Mouse (Mus musculus) neural tube, embryonic 10.5 days (tissue): ENCODE measurements around the gene Cfl2.
"Not testable (repeated sequence)": the region's sequence is repeated elsewhere in the genome, so short reads cannot be mapped to it uniquely, and the experiment has no call there.

Experiments
- DNase-seq: peaks from one replicate; pipeline ENCODE4 v3.0.0-alpha.2; 2017; ENCODE audit warnings: low spot score; ENCODE audit errors: extremely low spot score

Gene Cfl2

DNA sequence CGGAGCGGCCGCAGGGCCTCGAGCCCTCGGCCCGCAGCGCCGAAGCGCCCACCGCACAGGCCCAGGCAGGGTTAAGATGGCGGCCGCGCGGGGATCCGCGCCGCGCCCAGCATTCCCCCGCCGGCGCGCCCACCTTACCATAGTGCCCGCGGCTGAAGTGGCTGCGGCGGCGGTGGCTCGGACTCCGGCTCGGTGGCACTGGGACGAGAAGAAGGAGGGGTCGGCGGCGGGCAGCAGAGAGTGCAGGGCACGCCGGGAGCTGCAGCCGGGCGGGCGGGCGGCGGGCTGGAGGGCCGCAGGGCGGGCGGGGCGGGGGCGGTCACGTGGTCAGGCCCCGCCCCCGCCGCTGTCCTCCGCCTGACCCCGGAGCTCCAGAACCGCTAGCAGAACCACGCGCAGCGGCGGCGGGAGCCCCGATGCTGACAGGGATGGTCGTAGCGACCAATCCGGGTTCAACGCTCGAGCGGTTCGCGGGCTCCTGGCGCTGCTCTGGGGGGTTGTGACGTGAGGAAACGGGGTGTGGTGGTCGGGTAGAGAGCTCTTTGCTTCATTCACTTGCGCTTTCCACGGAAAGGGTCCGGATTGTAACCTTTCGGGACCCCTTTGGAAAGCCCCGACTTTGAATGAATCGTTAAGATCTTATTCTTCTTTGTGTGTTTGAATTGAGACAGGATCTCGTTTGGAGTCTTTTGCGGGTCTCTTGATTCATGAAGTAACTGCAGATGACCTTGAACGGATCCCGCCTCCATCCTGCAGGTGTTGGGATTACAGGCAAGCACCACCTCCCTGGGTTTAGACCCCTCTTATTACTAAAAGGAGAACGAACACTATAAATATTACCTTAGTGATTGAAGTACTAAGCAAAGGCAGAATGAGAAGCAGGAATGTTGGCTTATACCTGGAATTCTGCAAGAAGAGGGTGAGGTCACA is at the start of gene Cfl2:
Gene Cfl2, minus strand, starts transcription at position 272 of the 930 bp plus-strand sequence.
- peak; percentile 90 for DNase-seq

DNA sequence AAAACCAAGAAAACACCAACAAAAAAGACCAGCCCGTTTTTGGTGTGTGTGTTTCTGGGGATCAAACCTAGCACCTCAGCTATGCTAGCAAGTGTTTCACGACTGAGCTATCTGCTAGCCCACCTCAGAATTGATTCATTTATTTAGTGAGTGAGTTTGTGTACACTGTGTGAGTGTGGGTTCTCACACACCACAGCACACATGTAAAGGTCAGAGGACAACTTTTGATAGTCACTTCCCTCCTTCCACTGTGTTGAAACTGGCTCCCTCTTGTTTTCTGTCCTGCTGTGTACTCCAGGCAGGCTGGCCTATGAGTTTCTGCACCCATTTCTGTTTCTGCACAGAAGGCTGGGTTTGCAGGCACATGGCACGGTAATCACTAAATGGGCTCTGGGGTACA is 47.7 kb upstream of the Cfl2 start:
- no peak for DNase-seq

DNA sequence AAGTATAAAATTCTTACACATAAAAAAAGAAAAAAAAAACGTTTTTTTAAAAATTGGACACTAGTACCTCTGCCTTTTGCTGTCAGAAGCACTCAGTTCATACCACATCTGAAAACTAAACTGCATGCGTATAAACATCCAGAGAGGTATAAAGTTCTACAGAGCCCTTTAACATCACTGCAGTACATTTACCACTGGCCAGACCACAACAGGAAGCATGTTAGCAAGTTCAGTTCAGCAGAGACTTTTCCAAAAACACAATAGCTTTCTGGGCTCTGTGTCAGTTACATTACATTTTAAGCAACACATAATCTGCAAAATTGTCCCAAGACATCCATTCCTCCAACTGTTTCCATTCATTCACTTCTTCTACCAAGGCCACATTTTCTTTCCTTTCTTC is 29.9 kb upstream of the Cfl2 start:
- not testable (repeated sequence) for DNase-seq

DNA sequence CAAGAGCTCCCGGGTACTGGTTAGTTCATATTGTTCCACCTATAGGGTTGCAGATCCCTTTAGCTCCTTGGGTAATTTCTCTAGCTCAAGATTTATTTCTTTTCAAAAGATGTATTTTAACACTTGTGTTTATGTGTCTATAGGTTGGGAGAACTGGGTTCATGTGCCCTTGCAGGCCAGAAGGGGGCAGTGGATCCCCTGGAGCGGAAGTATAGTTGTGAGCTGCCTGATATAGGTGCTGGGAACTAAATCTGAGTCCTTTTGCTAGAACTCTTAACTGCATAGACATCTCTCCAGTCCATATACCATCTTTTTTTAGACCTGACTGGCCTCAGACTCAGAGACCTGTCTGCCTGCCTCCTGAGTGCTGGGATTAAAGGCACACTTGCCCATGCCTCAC is 27.7 kb upstream of the Cfl2 start:
- DNase-seq: no peak

DNA sequence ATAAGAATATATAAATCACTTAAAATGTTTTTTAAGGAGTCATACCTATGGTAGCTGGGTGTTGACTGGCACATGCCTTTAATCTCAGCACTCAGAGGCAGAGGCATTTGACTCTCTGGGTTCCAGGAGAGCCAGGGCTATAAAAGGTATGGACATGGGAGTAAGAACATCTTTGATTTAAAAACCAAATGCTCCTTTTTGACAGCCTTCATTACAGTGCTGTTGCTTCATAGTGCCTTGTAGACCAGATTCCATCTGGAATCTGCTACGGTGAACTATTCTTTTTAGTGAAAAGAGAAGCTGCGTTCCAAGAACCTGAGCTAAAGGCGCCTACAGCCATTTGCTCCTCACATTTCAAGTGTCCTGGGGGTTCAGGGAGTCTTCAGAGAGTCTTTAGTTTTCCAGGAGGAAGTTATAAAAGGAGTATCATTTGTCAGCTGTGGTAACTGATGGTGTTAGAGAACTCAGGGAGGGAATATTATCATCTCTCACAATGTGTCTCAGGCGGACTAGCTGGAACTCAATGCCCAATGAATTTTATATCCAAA is 25.0 kb upstream of the Cfl2 start:
- DNase-seq: no peak

DNA sequence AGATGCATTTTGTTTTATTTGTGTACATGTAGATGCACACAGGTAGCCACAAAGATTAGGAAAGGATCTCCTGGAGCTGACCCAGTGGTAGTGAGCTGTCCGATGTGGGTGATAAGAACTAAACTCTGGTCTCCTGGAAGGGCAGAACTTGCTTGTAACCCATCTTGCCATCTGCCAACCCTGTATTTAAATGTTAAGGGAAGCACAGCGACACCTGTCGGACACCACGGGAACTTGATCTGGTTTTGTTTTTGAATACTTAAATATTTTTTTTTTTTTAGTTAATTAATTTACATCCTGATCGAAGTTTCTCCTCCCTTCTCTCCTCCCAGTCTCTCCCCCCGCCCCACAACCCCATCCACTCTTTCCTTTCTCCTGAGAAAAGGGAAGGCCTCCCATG is 17.0 kb upstream of the Cfl2 start:
- DNase-seq: peak; percentile 38

DNA sequence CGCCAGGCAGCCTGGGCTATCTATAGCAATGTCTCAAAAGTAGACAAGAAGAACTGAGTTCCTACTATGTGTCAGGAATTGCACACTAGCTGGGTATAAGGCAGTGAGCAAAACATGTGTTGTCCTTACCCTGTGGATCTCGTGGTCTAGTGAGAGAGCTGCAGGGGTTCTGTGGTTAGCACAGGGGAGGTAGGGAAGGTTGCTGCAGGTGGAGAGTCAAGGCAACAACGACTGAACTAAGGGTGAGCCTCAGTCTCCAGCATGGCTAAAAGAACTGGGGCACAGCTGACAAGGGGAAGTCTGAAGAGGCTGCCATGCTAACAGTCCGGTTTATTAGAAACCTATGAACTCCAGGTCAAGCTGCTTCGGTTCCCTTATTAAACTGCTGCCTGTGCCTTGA is 16.5 kb upstream of the Cfl2 start:
- no peak for DNase-seq

DNA sequence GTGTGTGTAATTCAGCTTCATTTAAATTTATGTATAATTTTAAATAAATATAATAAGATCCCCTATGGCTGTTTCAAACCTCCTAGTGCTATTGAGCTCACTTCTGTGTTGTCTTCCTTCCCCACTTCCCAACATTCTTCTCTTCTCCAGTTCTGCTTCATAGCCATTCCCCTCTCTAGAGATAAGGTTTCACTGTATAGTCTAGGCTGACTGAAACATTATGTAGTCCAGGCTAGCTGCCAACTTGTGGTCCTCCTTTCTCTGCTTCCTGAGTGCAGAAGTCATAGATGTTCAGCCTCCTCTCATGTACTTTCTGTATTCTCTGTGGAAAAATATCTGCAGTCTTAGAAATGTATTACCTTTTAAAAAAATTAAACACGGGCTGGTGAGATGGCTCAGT is 15.2 kb upstream of the Cfl2 start:
- DNase-seq: no peak

DNA sequence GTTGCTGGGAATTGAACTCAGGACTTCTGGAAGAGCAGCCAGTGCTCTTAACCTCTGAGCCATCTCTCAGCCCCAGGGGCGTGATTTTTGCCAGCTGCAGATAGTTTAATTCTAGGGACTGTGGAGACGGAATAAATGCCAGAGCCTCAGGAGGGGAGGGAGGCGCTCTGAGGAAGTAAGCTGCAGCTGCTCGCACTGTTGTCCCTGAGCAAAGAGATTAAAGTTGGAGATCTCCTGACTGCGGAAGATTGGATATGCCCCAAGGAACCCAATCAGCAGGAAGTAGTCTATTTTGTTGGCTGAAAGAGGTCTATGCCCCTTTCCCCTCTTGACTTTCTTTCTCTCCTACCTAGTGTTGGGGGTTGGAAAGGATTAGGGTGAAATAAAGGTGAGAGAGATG is 14.2 kb upstream of the Cfl2 start:
- DNase-seq: no peak

DNA sequence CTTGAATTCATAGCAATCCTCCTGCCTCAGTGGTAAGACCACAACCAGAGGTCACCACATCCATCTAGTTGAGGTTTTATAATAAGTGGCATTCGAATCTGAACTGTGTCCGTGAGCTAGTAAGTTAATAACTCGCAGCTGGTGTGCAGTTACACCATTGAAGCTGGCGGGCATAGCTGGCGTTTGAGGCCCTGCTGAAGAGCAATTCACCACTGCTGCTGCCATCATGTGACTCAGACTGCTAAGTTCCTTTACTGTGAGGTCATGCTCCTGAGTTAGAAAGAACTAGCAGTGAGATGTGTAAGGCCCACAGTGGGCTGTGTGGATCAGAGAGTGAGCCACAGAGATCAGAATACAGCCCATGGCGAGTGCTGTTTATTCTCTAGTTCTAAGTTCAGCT is 12.0 kb upstream of the Cfl2 start:
- DNase-seq: no peak

DNA sequence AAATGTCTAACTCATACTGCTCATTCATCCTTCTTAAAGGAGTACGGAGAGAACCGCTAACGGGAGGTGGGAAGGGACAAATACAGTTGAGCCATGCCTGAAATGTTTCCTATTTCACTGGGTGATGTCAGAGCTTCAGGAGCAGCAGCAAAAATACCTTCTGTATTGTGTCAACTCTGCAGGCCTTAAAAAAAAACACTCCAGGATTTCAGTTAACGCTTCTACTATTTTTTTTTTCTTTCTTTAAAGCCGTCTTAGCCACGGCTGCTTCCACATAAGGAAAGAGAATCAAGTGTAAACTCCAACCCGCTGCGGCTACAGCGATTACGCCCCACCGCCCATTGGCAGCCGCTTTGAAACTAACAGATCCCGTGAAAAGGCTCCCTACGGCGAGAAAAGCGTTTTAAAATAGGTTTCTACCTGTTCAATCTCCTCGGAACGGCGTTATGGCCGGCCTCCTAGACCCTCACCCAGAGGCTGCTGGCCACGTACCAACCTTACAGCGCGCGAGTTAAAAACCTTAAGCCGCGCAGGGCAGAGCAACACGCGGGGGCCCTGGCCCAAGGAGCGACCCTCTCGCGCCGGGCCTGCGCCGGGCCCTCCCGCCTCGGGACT is 579 bp downstream of the Cfl2 start:
- DNase-seq: peak; percentile 24

DNA sequence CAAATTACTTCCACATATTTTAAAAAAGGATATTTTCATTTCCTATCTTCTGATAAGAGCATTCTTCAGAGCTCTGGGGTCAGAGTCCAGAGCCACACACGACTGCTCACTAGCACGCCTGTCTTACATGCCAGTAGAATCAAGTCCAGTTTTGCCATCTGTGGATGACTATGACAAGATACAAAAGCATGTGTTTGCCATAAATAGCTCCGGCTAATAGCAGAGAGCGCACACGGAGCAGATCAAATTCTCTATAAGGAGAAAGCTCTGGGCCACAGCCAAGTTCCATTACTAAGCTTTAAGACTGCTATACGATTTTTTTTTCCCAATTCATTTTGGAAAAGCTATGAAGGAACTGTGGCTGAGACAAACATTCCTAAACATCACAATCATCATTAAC is 3.1 kb downstream of the Cfl2 start:
- DNase-seq: no peak

DNA sequence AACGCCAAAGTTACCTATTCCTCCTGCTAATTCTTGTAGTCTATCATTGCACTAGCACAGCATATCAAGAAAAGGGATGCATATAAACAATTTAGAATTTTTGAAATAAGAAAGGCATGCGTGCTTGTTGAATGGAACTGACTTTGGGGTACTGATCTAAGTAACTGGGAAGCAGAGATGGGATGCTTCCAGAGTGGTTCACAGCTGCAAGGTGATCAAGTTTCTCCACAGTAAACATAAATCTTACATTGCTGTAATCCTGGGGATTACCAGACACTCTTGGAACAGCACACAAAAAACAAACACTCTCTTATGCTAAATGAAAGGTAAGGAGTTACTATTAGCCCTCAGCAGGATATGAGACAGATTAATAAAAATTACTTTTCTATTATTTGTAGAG is 12.1 kb downstream of the Cfl2 start:
- no peak for DNase-seq

DNA sequence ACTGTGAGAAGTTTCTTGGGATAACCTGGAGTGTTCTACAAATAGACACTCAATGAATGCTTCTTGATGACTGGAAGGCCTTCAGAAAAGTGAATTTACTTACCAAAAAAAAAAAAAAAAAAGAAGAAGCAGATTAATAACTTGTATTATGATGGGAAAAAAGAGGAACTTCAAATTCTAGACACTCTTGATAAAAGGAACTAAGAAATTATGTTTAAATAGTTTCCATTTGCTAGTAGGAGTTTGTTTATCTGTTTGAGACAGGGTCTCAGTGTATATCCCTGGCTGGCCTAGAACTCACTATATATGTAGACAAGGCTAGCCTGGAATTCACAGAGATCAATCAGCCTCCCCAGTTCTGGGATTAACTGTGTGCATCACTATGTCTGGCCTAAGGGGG is 18.3 kb downstream of the Cfl2 start:
- no peak for DNase-seq

DNA sequence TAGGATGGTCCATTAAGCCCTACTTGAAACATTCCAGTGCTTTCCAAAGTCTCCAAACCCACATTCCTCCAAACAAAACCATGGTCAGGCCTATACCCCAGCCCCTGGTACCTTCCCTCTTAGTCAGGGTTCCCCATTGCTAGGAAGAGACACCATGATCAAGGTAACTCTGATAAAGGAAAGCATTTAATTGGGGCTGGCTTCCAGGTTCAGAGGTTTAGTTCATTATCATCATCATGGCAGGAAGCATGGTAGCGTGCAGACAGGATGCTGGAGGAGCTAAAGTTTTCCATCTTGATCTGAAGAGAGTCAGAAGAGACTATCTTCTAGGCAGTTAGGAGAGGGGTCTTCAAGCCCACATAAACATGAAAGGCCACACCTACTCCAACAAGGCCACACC is 21.1 kb downstream of the Cfl2 start:
- DNase-seq: no peak

DNA sequence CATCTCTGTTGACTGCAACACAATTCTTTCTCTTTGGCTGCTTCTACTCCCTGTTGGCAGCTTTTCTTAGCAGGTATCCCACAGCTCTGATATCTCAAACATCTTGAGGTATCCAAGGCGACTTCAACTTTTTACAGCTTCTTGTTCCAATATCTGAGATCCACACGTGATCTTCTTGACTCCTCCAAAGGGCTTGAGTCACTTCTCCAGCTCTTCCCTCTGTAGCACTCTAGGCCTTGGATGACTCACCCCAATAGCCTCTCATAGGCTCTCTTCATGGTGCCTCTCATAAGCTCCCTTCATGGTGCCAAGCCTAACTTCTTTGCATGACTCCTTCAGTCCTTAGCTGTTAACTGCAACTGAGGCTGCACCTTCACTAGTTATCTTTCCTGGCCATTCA is 22.9 kb downstream of the Cfl2 start:
- no peak for DNase-seq

DNA sequence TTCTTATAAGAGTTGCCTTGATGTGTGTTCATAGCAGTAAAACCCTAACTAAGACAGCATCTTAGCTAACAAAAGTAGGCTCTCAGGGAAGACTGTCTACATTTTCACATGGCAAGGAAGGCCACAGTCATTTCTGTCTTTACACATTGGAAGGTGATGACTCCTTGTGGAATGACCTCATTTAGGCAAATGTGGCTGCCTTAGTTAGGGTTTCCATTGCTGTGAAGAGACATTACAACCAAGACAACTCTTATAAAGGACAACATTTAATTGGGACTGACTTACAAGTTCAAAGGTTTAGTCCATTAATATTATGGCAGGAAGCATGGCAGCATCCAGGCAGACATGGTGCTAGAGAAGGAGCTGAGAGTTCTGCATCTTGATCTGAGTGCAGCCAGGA is 23.7 kb downstream of the Cfl2 start:
- DNase-seq: no peak

DNA sequence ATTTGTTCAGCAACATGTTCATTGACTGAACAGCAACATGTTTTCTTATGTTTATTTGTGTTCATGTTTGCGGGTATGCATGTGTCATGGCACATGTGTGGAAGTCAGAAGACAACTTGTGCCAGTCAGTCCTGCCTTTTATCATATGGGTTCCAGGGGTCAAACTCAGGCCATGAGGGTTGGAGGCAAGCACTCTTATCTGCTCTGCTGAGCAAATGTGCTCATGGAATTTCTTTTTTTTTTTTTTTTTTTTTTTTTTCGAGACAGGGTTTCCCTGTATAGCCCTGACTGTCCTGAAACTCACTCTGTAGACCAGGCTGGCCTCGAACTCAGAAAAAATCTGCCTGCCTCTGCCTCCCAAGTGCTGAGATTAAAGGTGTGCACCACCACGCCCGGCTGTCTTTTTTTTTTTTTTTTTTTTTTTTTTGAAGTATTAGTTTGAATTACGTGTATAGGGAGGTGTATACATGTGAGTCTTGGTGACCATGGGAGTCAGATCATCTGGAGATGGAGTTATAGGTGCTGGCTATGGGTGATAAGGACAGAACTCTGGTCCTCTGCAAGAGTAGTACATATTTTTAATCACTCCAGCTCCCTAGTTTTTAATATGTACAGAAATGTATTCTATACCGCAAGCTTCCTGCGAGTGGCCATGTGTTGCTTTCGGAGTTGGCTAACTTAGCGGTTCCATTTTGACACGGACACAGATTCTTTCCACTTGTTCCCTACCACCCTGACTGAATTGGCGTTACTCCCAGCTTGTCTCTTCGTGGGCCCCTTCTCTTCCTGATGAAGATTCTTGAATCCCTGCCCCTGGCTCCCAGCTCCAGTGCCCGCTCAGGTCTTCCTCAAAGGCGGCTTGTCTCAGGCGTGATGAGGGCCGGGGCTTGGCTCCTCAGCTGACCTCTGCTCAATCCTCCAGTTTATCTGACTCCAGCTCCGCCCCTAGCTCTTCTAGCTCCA is 26.8 kb downstream of the Cfl2 start:
- no peak for DNase-seq

DNA sequence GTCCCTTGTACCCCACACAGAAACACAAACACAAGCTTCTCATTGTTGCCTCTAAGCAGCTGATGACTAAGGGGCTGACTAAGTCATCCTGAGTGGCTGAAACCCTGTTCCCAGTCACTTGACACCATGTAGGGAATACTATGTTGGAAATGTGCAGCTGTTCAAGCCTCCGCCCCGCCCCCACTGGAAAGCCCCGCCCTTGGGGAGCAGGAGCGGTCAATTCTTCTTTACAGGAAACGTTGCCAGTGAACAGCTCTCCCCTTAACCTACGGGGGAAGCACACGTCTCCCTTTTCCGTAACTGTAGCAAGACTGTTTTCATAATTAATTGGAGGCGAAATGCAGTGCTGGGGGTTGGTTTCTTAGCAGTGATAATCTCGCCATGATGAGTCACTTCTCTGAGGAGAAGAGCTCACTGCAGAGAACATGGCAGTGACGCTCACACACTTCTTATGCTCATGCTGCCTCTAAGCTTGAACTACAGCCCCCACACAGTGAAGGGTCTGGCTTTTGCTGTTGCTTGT is 27.7 kb downstream of the Cfl2 start:
- DNase-seq: peak; percentile 78

DNA sequence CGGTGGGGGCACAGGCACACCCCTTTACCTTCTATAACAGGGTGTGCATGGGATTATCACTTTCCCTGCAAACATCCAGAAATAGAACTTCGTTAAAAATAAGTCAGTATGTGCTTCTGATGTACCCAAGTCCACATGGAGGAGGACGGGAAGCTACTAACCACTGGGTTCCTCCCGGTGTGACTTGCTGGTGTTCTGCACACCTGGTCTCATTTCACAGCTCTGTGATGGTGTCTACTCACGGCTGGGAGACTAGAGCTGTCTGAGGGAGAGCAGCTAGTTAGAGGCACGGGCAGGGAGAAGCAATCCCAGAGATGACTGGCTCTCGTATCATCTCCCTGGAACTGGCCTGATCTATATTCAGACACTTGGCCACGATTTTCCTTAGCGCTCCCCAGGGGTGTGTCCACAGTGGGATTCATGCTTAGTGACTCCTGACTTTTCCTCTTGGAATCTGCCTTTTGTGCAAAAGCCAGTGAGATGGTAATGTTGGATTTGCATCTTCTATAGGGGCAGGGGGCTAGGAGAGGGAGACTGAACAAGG is 28.7 kb downstream of the Cfl2 start:
- no peak for DNase-seq

DNA sequence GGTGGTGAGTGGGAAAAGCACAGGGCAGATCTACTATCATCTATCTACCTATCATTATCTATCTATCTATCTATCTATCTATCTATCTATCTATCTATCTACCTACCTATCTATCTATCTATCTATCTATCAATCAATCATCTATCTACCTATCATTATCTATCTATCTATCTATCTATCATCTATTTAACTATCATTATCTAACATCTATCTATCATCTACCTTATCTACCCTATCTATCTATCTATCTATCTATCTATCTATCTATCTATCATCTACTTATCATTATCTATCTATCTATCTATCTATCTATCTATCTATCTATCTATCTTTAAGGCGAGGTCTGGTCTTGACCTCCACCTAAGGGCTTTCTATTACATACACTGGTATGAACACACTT is 30.8 kb downstream of the Cfl2 start:
- not testable (repeated sequence) for DNase-seq
